Mouse (Mus musculus) cerebellum, adult 2 months (tissue): ENCODE data around the gene Mtrf1. TPM values are rescaled to one million over a fixed set of nuclear protein-coding genes. Genes with fewer than 3 reads are reported as not detected.
A peak's percentile ranks its signal among the peaks of the same experiment; 100 is the strongest.

Source experiments
- DNase-seq, 2 experiments: peaks; one replicate each; pipeline ENCODE4 v3.0.0; 2021
- H3K27ac ChIP-seq: fragments of 200-500 bp; 2 replicates; pipeline ENCODE4 v1.5.1; 2012; ENCODE audit warnings: low read length, control low read depth, inconsistent platforms; ENCODE audit not compliant: insufficient read depth
- H3K27me3 ChIP-seq: fragments of 200-500 bp; 2 replicates; pipeline ENCODE4 v1.6.1; 2012; ENCODE audit warnings: inconsistent platforms, mild to moderate bottlenecking, low read length, moderate library complexity; ENCODE audit not compliant: control insufficient read depth, insufficient read depth
- H3K4me1 ChIP-seq: fragments of 200-500 bp; 2 replicates; pipeline ENCODE4 v1.6.1; 2011; ENCODE audit warnings: low read length; ENCODE audit not compliant: control insufficient read depth, insufficient read depth
- H3K4me3 ChIP-seq: fragments of 200-500 bp; replicated peaks from 2 replicates; pipeline ENCODE3; 2011; ENCODE audit warnings: mild to moderate bottlenecking, low read depth, low read length, control low read depth; ENCODE audit not compliant: insufficient read depth
- CTCF ChIP-seq: fragments of 200-500 bp; IDR thresholded peaks from 2 replicates; pipeline ENCODE4 v1.5.1; 2011; ENCODE audit warnings: low read depth, mild to moderate bottlenecking, control low read depth, low read length, moderate library complexity, borderline replicate concordance; ENCODE audit not compliant: insufficient read depth
- POLR2A ChIP-seq: fragments of 200-500 bp; IDR thresholded peaks from 2 replicates; pipeline ENCODE4 v1.6.1; 2011; ENCODE audit warnings: low read length, control low read depth, borderline replicate concordance; ENCODE audit not compliant: insufficient read depth
- WGBS: fragments of 180-500 bp; shearing (Covaris S2); methylation state at CpG from one replicate; pipeline ENCODE4 v1.1.7; 2018; 5-methylcytosine and 5-hydroxymethylcytosine counted together
- polyA plus RNA-seq: library from polyadenylated mRNA; depleted of rRNA; stranded (reverse); fragments of >200 nt; gene quantifications from 2 replicates; pipeline ENCODE4 v1.2.3, GENCODE M21; 2012

Gene Mtrf1
- polyA plus RNA-seq, 1 experiment: 6.6 TPM

GRCm38 (mm10) chr14:79393289-79393688, 4.3 kb upstream of the Mtrf1 start:
- Histone ChIP-seq H3K4me1 (peaks cover 4% of the 10 kb centered on the region; the same call in 1 of the 2 replicates), H3K27me3 (no peaks in the 10 kb centered on the region), H3K4me3 (no peak overlapping the region), H3K27ac (no peak overlapping the region)
- 73% methylated on average over 1 of the region's 1 CpGs for WGBS
- TF ChIP-seq CTCF: no peak
- no peak for TF ChIP-seq POLR2A
- DNase-seq: no peak

GRCm38 (mm10) chr14:79394564-79394963, 3.0 kb upstream of the Mtrf1 start:
- Histone ChIP-seq H3K4me3 (no peak overlapping the region), H3K27ac (no peak overlapping the region), H3K27me3 (no peaks in the 10 kb centered on the region), H3K4me1 (no peaks in the 10 kb centered on the region)
- TF ChIP-seq CTCF (peak; percentile 43; the same call in 1 of the 2 replicates), POLR2A (no peak)
- DNase-seq: no peak

- Histone ChIP-seq H3K27ac (no peak overlapping the region), H3K27me3 (no peaks in the 10 kb centered on the region), H3K4me1 (no peaks in the 10 kb centered on the region), H3K4me3 (no peak overlapping the region)
- no peak for DNase-seq
- 77% methylated on average over 2 of the region's 2 CpGs for WGBS
- no peak for TF ChIP-seq CTCF
- no peak for TF ChIP-seq POLR2A
Observed at GRCm38 (mm10) chr14:79407641-79408040, 10.1 kb downstream of the Mtrf1 start.

- no peak for TF ChIP-seq CTCF
- no peak for TF ChIP-seq POLR2A
- H3K27me3 ChIP-seq: no peaks in the 10 kb centered on the region
- no peak for DNase-seq
- H3K4me1 ChIP-seq: no peaks in the 10 kb centered on the region
- no peak overlapping the region for H3K4me3 ChIP-seq
- WGBS: 91% methylated on average over 6 of the region's 6 CpGs
- H3K27ac ChIP-seq: no peak overlapping the region
Observed at GRCm38 (mm10) chr14:79409278-79409830, 11.8 kb downstream of the Mtrf1 start.

GRCm38 (mm10) chr14:79410662-79411061, 13.1 kb downstream of the Mtrf1 start:
- H3K27me3 ChIP-seq: no peaks in the 10 kb centered on the region
- no peak overlapping the region for H3K4me3 ChIP-seq
- no peak overlapping the region for H3K27ac ChIP-seq
- no peak for DNase-seq
- TF ChIP-seq CTCF: no peak
- TF ChIP-seq POLR2A: no peak
- no peaks in the 10 kb centered on the region for H3K4me1 ChIP-seq
- 90% methylated on average over 2 of the region's 2 CpGs for WGBS

- H3K4me1 ChIP-seq: no peaks in the 10 kb centered on the region
- H3K4me3 ChIP-seq: no peak overlapping the region
- TF ChIP-seq POLR2A (no peak), CTCF (no peak)
Observed at GRCm38 (mm10) chr14:79413121-79413520, 15.5 kb downstream of the Mtrf1 start.

GRCm38 (mm10) chr14:79420083-79420685, 22.6 kb downstream of the Mtrf1 start:
- Histone ChIP-seq H3K27me3 (no peaks in the 10 kb centered on the region), H3K27ac (no peak overlapping the region), H3K4me1 (no peaks in the 10 kb centered on the region), H3K4me3 (no peak overlapping the region)
- TF ChIP-seq CTCF: no peak
- TF ChIP-seq POLR2A: no peak
- 32% methylated on average over 20 of the region's 20 CpGs for WGBS
- no peak for DNase-seq

More at GRCm38 (mm10) chr14:79413121-79413520, 15.5 kb downstream of the Mtrf1 start:
- WGBS: 88% methylated on average over 6 of the region's 6 CpGs
- Histone ChIP-seq H3K27ac (no peak overlapping the region), H3K27me3 (no peaks in the 10 kb centered on the region)
- DNase-seq: no peak
